Mouse (Mus musculus) bone marrow macrophage, adult 2 months (primary cell): Measurements from ENCODE around the gene Baiap2l1.

Experiments used
- CTCF ChIP-seq: IDR thresholded peaks from 2 replicates; pipeline ENCODE4 v1.5.1; 2012; ENCODE audit warnings: low read depth, mild to moderate bottlenecking, low read length, moderate library complexity
- POLR2A ChIP-seq: IDR thresholded peaks from 2 replicates; pipeline ENCODE4 v1.6.1; 2012; ENCODE audit warnings: mild to moderate bottlenecking, low read depth, low read length, borderline replicate concordance

DNA sequence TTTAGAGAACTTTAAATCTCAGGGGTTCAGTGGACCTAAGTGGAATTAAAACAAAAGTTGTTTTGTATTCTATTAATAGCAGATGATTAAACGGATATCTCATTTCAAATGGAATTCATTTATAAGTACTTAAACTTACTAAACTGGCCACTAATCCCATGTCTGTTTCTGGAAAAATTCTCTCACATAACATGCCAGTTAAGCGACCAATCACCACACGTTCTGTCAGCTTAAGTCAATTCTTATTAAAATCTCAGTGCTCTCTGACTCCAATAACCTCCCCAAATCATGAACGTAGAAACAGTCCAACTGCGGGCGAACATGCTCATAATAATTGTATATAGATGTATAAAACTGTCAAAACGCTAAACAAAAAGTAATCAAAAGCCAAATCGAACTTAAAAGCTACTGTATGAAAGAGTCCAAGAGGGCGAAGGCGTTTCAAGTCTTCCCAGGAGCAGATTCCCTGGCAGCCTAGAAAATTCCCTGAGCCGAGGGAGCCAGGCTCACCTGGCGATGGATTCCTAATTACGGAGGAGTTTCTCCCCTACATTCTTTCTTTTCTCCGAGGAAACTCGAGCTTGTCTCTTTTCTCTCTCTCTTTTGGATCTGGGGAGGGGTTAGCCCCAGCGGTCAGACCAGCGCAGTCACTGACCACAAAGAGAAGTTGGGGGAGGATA lies 996 bp downstream of the Baiap2l1 start:
- TF ChIP-seq CTCF (no peak), POLR2A (no peak)
